Mouse (Mus musculus) heart, postnatal 0 days (tissue): Measurements from ENCODE around the gene Rtbdn.

Source experiments
- CTCF ChIP-seq: IDR thresholded peaks from 2 replicates; pipeline ENCODE4 v1.5.1; 2016; ENCODE audit warnings: antibody characterized with exemption, control low read depth, low read depth
- EP300 ChIP-seq: IDR thresholded peaks from 2 replicates; pipeline ENCODE4 v1.6.1; 2016; ENCODE audit warnings: antibody characterized with exemption, low read depth

- no peak for TF ChIP-seq CTCF
- no peak for TF ChIP-seq EP300
These were observed 911 bp upstream of the Rtbdn start for GRCm38 (mm10) chr8:84945633-84946527.
